Mouse (Mus musculus) heart, embryonic 11.5 days (tissue): ENCODE results near the gene Gm49361. TPM values are rescaled to one million over a fixed set of nuclear protein-coding genes. Genes with fewer than 3 reads are reported as not detected.
"Not testable (repeated sequence)": the region's sequence is repeated elsewhere in the genome, so short reads cannot be mapped to it uniquely, and the experiment has no call there.

ENCODE experiments used
- ATAC-seq: fragments of 200-750 bp; cut with Nextera tagmentation; replicated peaks from 2 replicates; pipeline ENCODE4 v1.8.0; 2017; ENCODE audit warnings: moderate library complexity; ENCODE audit not compliant: insufficient number of reproducible peaks, low FRiP score, low TSS enrichment
- H3K27ac ChIP-seq: fragments of 300-500 bp; sonication (generic); 2 replicates; pipeline ENCODE4 v1.5.1; 2014; ENCODE audit warnings: mild to moderate bottlenecking, low read depth, low read length
- H3K27me3 ChIP-seq: fragments of 300-500 bp; sonication (generic); 2 replicates; pipeline ENCODE4 v1.6.1; 2014; ENCODE audit warnings: mild to moderate bottlenecking, low read length, mixed read lengths; ENCODE audit not compliant: control insufficient read depth, insufficient read depth
- H3K36me3 ChIP-seq: fragments of 300-500 bp; sonication (generic); 2 replicates; pipeline ENCODE4 v1.6.1; 2014; ENCODE audit warnings: mild to moderate bottlenecking, low read length, moderate library complexity, mixed read lengths; ENCODE audit not compliant: control insufficient read depth, insufficient read depth
- H3K4me1 ChIP-seq: fragments of 300-500 bp; sonication (generic); 2 replicates; pipeline ENCODE4 v1.6.1; 2014; ENCODE audit warnings: low read length; ENCODE audit not compliant: control insufficient read depth, insufficient read depth
- H3K4me2 ChIP-seq: fragments of 300-500 bp; sonication (generic); 2 replicates; pipeline ENCODE4 v1.6.1; 2014; ENCODE audit warnings: mild to moderate bottlenecking, moderate library complexity
- H3K4me3 ChIP-seq: fragments of 300-500 bp; sonication (generic); 2 replicates; pipeline ENCODE4 v1.5.1; 2014; ENCODE audit warnings: low read depth, low read length
- H3K9ac ChIP-seq: fragments of 300-500 bp; sonication (generic); 2 replicates; pipeline ENCODE4 v1.6.1; 2014; ENCODE audit warnings: mild to moderate bottlenecking, low read depth, low read length, moderate library complexity
- H3K9me3 ChIP-seq: fragments of 300-500 bp; sonication (generic); replicated peaks from 2 replicates; pipeline ENCODE4 v1.6.1; 2016; ENCODE audit warnings: low read length; ENCODE audit not compliant: control insufficient read depth
- WGBS: fragments of 180-500 bp; shearing (Covaris S2); extraction: QIAGEN DNeasy Blood & Tissue Kit; methylation state at CpG from one replicate; pipeline ENCODE4 v1.1.7; 2014; ENCODE audit not compliant: insufficient replicate concordance; 5-methylcytosine and 5-hydroxymethylcytosine counted together
- polyA plus RNA-seq: library from polyadenylated mRNA; unstranded; fragments of >200 nt; fragmentation: Nextera tagmentation; extraction: Ambion mirVana; gene quantifications from 2 replicates; pipeline ENCODE4 v1.2.1, GENCODE M21; 2014

The Gm49361 gene
- polyA plus RNA-seq, 1 experiment from 2014 or later = not detected

GRCm38 (mm10) chr14:57665628-57665950 is 80.3 kb downstream of the Gm49361 start:
- H3K36me3 ChIP-seq = no peaks in the 10 kb centered on the region
- WGBS = 11% methylated on average over 10 of the region's 10 CpGs
- peaks cover 3% of the 10 kb centered on the region; the same call in 1 of the 2 replicates for H3K4me1 ChIP-seq
- H3K4me3 ChIP-seq = peak overlapping the region; percentile 86
- no peaks in the 10 kb centered on the region for H3K9me3 ChIP-seq
- H3K27ac ChIP-seq = peak overlapping the region; percentile 94; the same call in 1 of the 2 replicates
- H3K4me2 ChIP-seq = peak overlapping the region; percentile 89
- H3K9ac ChIP-seq = peak overlapping the region; percentile 93
- no peaks in the 10 kb centered on the region for H3K27me3 ChIP-seq
- no peak for ATAC-seq

GRCm38 (mm10) chr14:57664822-57665627 is 80.9 kb downstream of the Gm49361 start, which contains the start of gene Xpo4:
Gene Xpo4, minus strand, starts transcription at chr14:57665430.
- peak within 1 kb of the TSS; percentile 89 for H3K4me2 ChIP-seq
- H3K27ac ChIP-seq = peak within 1 kb of the TSS; percentile 94
- under 1% methylated on average over 80 of the region's 80 CpGs for WGBS
- peak within 1 kb of the TSS; percentile 86 for H3K4me3 ChIP-seq
- peaks cover 3% of the 10 kb centered on the region; the same call in 1 of the 2 replicates for H3K4me1 ChIP-seq
- peak within 1 kb of the TSS; percentile 93 for H3K9ac ChIP-seq
- no peaks in the 10 kb centered on the region for H3K9me3 ChIP-seq
- no peaks in the 10 kb centered on the region for H3K27me3 ChIP-seq
- H3K36me3 ChIP-seq = no peaks in the 10 kb centered on the region
- peak; percentile 94 for ATAC-seq

DNA sequence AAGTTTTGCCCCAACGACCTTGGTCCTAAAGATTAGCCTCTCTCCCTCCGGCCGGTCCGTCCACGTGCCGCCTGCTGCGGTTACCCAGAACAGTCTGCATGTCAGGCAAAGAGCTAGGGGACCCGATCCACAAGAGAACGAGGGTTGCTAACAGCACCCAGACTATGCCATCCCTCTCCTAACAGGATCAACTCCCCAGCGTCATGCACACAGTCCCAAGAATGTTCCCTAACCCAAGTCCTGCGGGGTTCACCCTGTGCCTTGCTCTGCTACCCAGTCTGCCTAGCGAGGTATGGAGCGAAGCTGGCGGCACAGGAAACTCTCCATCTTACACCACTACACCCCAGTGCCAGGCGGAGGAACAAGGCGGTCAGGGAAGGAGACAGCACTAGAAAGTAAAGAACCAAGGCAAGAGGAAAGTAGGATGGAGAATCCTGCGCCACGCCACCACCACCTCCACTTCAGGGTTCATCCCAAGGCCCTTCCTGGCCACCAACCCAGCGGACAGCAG is 81.5 kb downstream of the Gm49361 start:
- ATAC-seq = 0 out of 2 replicates have a peak, but pooled peaks have one; percentile 58

GRCm38 (mm10) chr14:57663630-57664029 is 82.3 kb downstream of the Gm49361 start:
- no peak for ATAC-seq
- no peak overlapping the region for H3K9ac ChIP-seq
- peak overlapping the region; percentile 86 for H3K4me3 ChIP-seq
- H3K27me3 ChIP-seq = no peaks in the 10 kb centered on the region
- no peaks in the 10 kb centered on the region; the same call in 1 of the 2 replicates for H3K36me3 ChIP-seq
- H3K27ac ChIP-seq = no peak overlapping the region
- 23% methylated on average over 1 of the region's 1 CpGs for WGBS
- H3K4me1 ChIP-seq = peaks cover 3% of the 10 kb centered on the region; the same call in 1 of the 2 replicates
- peak overlapping the region; percentile 89 for H3K4me2 ChIP-seq
- no peaks in the 10 kb centered on the region for H3K9me3 ChIP-seq

More for the DNA sequence above, 81.5 kb downstream of the Gm49361 start:
- H3K9me3 ChIP-seq = no peaks in the 10 kb centered on the region
- WGBS = under 1% methylated on average over 19 of the region's 19 CpGs
- H3K9ac ChIP-seq = peak overlapping the region; percentile 93
- H3K36me3 ChIP-seq = no peaks in the 10 kb centered on the region
- H3K4me2 ChIP-seq = peak overlapping the region; percentile 89
- H3K4me1 ChIP-seq = peaks cover 3% of the 10 kb centered on the region; the same call in 1 of the 2 replicates
- H3K4me3 ChIP-seq = peak overlapping the region; percentile 86
- H3K27ac ChIP-seq = peak overlapping the region; percentile 94
- H3K27me3 ChIP-seq = no peaks in the 10 kb centered on the region

- H3K9ac ChIP-seq = no peak overlapping the region
- H3K4me1 ChIP-seq = no peaks in the 10 kb centered on the region
- no peaks in the 10 kb centered on the region for H3K27me3 ChIP-seq
- H3K4me2 ChIP-seq = no peak overlapping the region
- H3K9me3 ChIP-seq = no peaks in the 10 kb centered on the region
- WGBS = 97% methylated on average over 4 of the region's 4 CpGs
- H3K27ac ChIP-seq = no peak overlapping the region
- H3K36me3 ChIP-seq = no peaks in the 10 kb centered on the region; the same call in 1 of the 2 replicates
- no peak overlapping the region for H3K4me3 ChIP-seq
- ATAC-seq = no peak
Measured at GRCm38 (mm10) chr14:57658301-57658700, 87.6 kb downstream of the Gm49361 start.

- no peak overlapping the region for H3K9ac ChIP-seq
- no peak overlapping the region for H3K27ac ChIP-seq
- no peaks in the 10 kb centered on the region; the same call in 1 of the 2 replicates for H3K36me3 ChIP-seq
- no peak overlapping the region for H3K4me2 ChIP-seq
- 93% methylated on average over 2 of the region's 2 CpGs for WGBS
- no peaks in the 10 kb centered on the region for H3K27me3 ChIP-seq
- no peak for ATAC-seq
- no peaks in the 10 kb centered on the region for H3K9me3 ChIP-seq
- no peaks in the 10 kb centered on the region; the same call in 1 of the 2 replicates for H3K4me1 ChIP-seq
- no peak overlapping the region for H3K4me3 ChIP-seq
Measured at GRCm38 (mm10) chr14:57657500-57657899, 88.4 kb downstream of the Gm49361 start.

GRCm38 (mm10) chr14:57656519-57656918 is 89.4 kb downstream of the Gm49361 start:
- not testable (repeated sequence) for H3K4me3 ChIP-seq, H3K27ac ChIP-seq, H3K4me2 ChIP-seq, H3K4me1 ChIP-seq, H3K9me3 ChIP-seq, H3K27me3 ChIP-seq, ATAC-seq, H3K36me3 ChIP-seq, H3K9ac ChIP-seq
- WGBS = 87% methylated on average over 3 of the region's 3 CpGs

GRCm38 (mm10) chr14:57649501-57649900 is 96.4 kb downstream of the Gm49361 start:
- no peak overlapping the region for H3K9ac ChIP-seq
- H3K27ac ChIP-seq = no peak overlapping the region
- no peaks in the 10 kb centered on the region for H3K27me3 ChIP-seq
- H3K4me1 ChIP-seq = peaks cover 4% of the 10 kb centered on the region
- H3K9me3 ChIP-seq = no peaks in the 10 kb centered on the region
- no peak for ATAC-seq
- no peak overlapping the region for H3K4me3 ChIP-seq
- H3K36me3 ChIP-seq = no peaks in the 10 kb centered on the region
- no peak overlapping the region for H3K4me2 ChIP-seq
